Mouse (Mus musculus) intestine, postnatal 0 days (tissue): ENCODE measurements around the gene Card19. TPM values are rescaled to one million over a fixed set of nuclear protein-coding genes. Genes with fewer than 3 reads are reported as not detected.

Source experiments
- ATAC-seq: fragments of 200-750 bp; cut with Nextera tagmentation; 2 replicates; pipeline ENCODE4 v1.8.0; 2017; ENCODE audit warnings: mild to moderate bottlenecking, moderate TSS enrichment, moderate library complexity
- H3K27ac ChIP-seq: fragments of 300-500 bp; sonication (generic); 2 replicates; pipeline ENCODE4 v1.5.1; 2014; ENCODE audit warnings: mild to moderate bottlenecking, low read depth, low read length, moderate library complexity
- H3K27me3 ChIP-seq: fragments of 300-500 bp; sonication (generic); replicated peaks from 2 replicates; pipeline ENCODE4 v1.6.1; 2014; ENCODE audit warnings: low read length, mixed read lengths; ENCODE audit not compliant: control insufficient read depth, insufficient read depth
- H3K36me3 ChIP-seq: fragments of 300-500 bp; sonication (generic); 2 replicates; pipeline ENCODE4 v1.6.1; 2014; ENCODE audit warnings: mild to moderate bottlenecking, moderate library complexity; ENCODE audit not compliant: control insufficient read depth, insufficient read depth
- H3K4me1 ChIP-seq: fragments of 300-500 bp; sonication (generic); replicated peaks from 2 replicates; pipeline ENCODE4 v1.6.1; 2014; ENCODE audit warnings: antibody characterized with exemption, low read length, mixed read lengths; ENCODE audit not compliant: control insufficient read depth, insufficient read depth
- H3K4me2 ChIP-seq: fragments of 300-500 bp; sonication (generic); replicated peaks from 2 replicates; pipeline ENCODE4 v1.6.1; 2014; ENCODE audit warnings: low read depth, mild to moderate bottlenecking, moderate library complexity
- H3K4me3 ChIP-seq: fragments of 300-500 bp; sonication (generic); 2 replicates; pipeline ENCODE4 v1.5.1; 2014; ENCODE audit warnings: low read depth, low read length
- H3K9ac ChIP-seq: fragments of 300-500 bp; sonication (generic); 2 replicates; pipeline ENCODE4 v1.6.1; 2014; ENCODE audit warnings: mild to moderate bottlenecking, low read depth, low read length
- H3K9me3 ChIP-seq: fragments of 300-500 bp; sonication (generic); 2 replicates; pipeline ENCODE4 v1.6.1; 2016; ENCODE audit warnings: mixed run types; ENCODE audit not compliant: control insufficient read depth
- CTCF ChIP-seq: sonication (generic); IDR thresholded peaks from 2 replicates; pipeline ENCODE4 v1.5.1; 2016; ENCODE audit warnings: low read depth, mild to moderate bottlenecking, control low read depth, antibody characterized with exemption, moderate library complexity
- WGBS: fragments of 180-500 bp; shearing (Covaris S2); extraction: QIAGEN DNeasy Blood & Tissue Kit; methylation state at CpG from one replicate; pipeline ENCODE4 v1.1.7; 2014; 5-methylcytosine and 5-hydroxymethylcytosine counted together
- polyA plus RNA-seq: library from polyadenylated mRNA; unstranded; fragments of >200 nt; fragmentation: Nextera tagmentation; extraction: Ambion mirVana; gene quantifications from 2 replicates; pipeline ENCODE4 v1.2.1, GENCODE M21; 2015

Card19 gene
- polyA plus RNA-seq, 1 experiment from 2014 or later, result 117 TPM

DNA sequence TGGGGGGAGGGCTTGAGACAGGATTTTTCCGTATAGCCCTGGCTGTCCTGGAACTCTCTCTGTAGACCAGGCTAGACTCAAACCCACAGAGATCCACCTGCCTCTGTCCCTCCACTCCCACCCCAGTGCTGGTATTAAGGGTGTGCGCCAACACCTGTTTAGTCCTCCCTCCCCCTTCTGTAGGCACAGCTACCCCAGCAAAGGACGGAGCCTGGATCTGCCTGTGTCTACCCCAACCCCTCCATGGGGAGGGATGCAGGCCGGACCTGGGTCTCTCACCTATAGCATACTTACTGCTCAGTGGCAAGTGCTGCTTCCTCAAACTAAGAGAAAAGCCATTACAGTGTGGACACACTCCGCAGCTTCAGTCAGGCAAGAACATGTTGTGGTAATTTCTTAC lies 35.6 kb downstream of the Card19 start:
- no peak overlapping the region for H3K4me3 ChIP-seq
- no peaks in the 10 kb centered on the region for H3K4me1 ChIP-seq
- TF ChIP-seq CTCF, result no peak
- no peaks in the 10 kb centered on the region for H3K36me3 ChIP-seq
- no peaks in the 10 kb centered on the region for H3K9me3 ChIP-seq
- H3K27ac ChIP-seq, result no peak overlapping the region
- no peak for ATAC-seq
- H3K4me2 ChIP-seq, result no peak overlapping the region
- 88% methylated on average over 5 of the region's 5 CpGs for WGBS
- no peak overlapping the region for H3K9ac ChIP-seq
- H3K27me3 ChIP-seq, result no peaks in the 10 kb centered on the region

- Histone ChIP-seq H3K9me3 (no peaks in the 10 kb centered on the region), H3K27me3 (no peaks in the 10 kb centered on the region), H3K27ac (no peak overlapping the region), H3K36me3 (no peaks in the 10 kb centered on the region), H3K4me2 (no peak overlapping the region), H3K4me1 (no peaks in the 10 kb centered on the region), H3K4me3 (no peak overlapping the region), H3K9ac (no peak overlapping the region)
- ATAC-seq, result peak; percentile 28; the same call in 1 of the 2 replicates
- WGBS, result 64% methylated on average over 19 of the region's 19 CpGs
- no peak for TF ChIP-seq CTCF
Measured at GRCm38 (mm10) chr13:49178839-49179585, 36.8 kb downstream of the Card19 start.

- 83% methylated on average over 10 of the region's 10 CpGs for WGBS
- TF ChIP-seq CTCF, result no peak
- Histone ChIP-seq H3K27ac (no peak overlapping the region), H3K9ac (no peak overlapping the region), H3K9me3 (no peaks in the 10 kb centered on the region), H3K4me3 (no peak overlapping the region), H3K27me3 (no peaks in the 10 kb centered on the region), H3K36me3 (no peaks in the 10 kb centered on the region), H3K4me1 (no peaks in the 10 kb centered on the region), H3K4me2 (no peak overlapping the region)
- ATAC-seq, result no peak
Measured at GRCm38 (mm10) chr13:49175509-49175908, 40.3 kb downstream of the Card19 start.

GRCm38 (mm10) chr13:49172971-49173596 lies 42.8 kb downstream of the Card19 start:
- Histone ChIP-seq H3K27ac (no peak overlapping the region), H3K4me1 (0 out of 2 replicates have a peak, but pooled peaks cover 5% of the 10 kb centered on the region), H3K36me3 (no peaks in the 10 kb centered on the region), H3K9me3 (no peaks in the 10 kb centered on the region), H3K27me3 (no peaks in the 10 kb centered on the region), H3K4me2 (no peak overlapping the region), H3K9ac (no peak overlapping the region), H3K4me3 (no peak overlapping the region)
- WGBS, result 7% methylated on average over 12 of the region's 12 CpGs
- peak; percentile 95 for TF ChIP-seq CTCF
- ATAC-seq, result peak; percentile 63

GRCm38 (mm10) chr13:49172335-49172734 lies 43.5 kb downstream of the Card19 start:
- H3K4me1 ChIP-seq, result 0 out of 2 replicates have a peak, but pooled peaks cover 5% of the 10 kb centered on the region
- WGBS, result 93% methylated on average over 7 of the region's 7 CpGs
- H3K9me3 ChIP-seq, result no peaks in the 10 kb centered on the region
- no peak overlapping the region for H3K4me2 ChIP-seq
- no peak for TF ChIP-seq CTCF
- H3K9ac ChIP-seq, result no peak overlapping the region
- H3K27ac ChIP-seq, result no peak overlapping the region
- no peaks in the 10 kb centered on the region for H3K36me3 ChIP-seq
- no peak overlapping the region for H3K4me3 ChIP-seq
- ATAC-seq, result no peak
- H3K27me3 ChIP-seq, result no peaks in the 10 kb centered on the region

GRCm38 (mm10) chr13:49171729-49172128 lies 44.1 kb downstream of the Card19 start:
- Histone ChIP-seq H3K9ac (no peak overlapping the region), H3K27me3 (no peaks in the 10 kb centered on the region), H3K4me1 (0 out of 2 replicates have a peak, but pooled peaks cover 5% of the 10 kb centered on the region), H3K27ac (no peak overlapping the region), H3K9me3 (no peaks in the 10 kb centered on the region), H3K36me3 (no peaks in the 10 kb centered on the region), H3K4me3 (no peak overlapping the region), H3K4me2 (no peak overlapping the region)
- WGBS, result 78% methylated on average over 1 of the region's 1 CpGs
- TF ChIP-seq CTCF, result no peak
- no peak for ATAC-seq
